Mouse (Mus musculus): ENCODE data around the gene Lrrc17. TPM values are rescaled to one million over a fixed set of nuclear protein-coding genes. Genes with fewer than 3 reads are reported as not detected.

Lrrc17 gene
- polyA plus RNA-seq (2017; shearing (Covaris generic)): not detected

GRCm38 (mm10) chr5:21543409-21544201 is at the start of gene Lrrc17:
TSS of gene Lrrc17 (plus strand) at chr5:21543559.

Other genes starting within 250 kb of the Lrrc17 start
- 58.0 TPM for gene Fgl2, start 170.9 kb upstream of the Lrrc17 start, polyA plus RNA-seq (2017; shearing (Covaris generic))
- gene Ccdc146, start 118.9 kb upstream of the Lrrc17 start, polyA plus RNA-seq (2017; shearing (Covaris generic)): 0.11 TPM
- 3.2 TPM for gene Fam185a, start 118.6 kb upstream of the Lrrc17 start, polyA plus RNA-seq (2017; shearing (Covaris generic))
- gene Fbxl13, start 102.1 kb downstream of the Lrrc17 start, polyA plus RNA-seq (2017; shearing (Covaris generic)): not detected
- gene Armc10, start 102.3 kb downstream of the Lrrc17 start, polyA plus RNA-seq (2017; shearing (Covaris generic)): 26.7 TPM
- 3.2 TPM for gene Napepld, start 157.8 kb downstream of the Lrrc17 start, polyA plus RNA-seq (2017; shearing (Covaris generic))
- gene Pmpcb, start 193.6 kb downstream of the Lrrc17 start, polyA plus RNA-seq (2017; shearing (Covaris generic)): 60.5 TPM
- gene Dnajc2, start 241.7 kb downstream of the Lrrc17 start, polyA plus RNA-seq (2017; shearing (Covaris generic)): 48.7 TPM
- 163 TPM for gene Psmc2, start 241.7 kb downstream of the Lrrc17 start, polyA plus RNA-seq (2017; shearing (Covaris generic))

All from activated CD4-positive, CD25-positive, alpha-beta regulatory T cell, adult 9 weeks (primary cell).